Mouse (Mus musculus) midbrain, embryonic 13.5 days (tissue): Measurements from ENCODE around the gene Tpm4. TPM values are rescaled to one million over a fixed set of nuclear protein-coding genes. Genes with fewer than 3 reads are reported as not detected.

ENCODE experiments used
- polyA plus RNA-seq: library from polyadenylated mRNA; unstranded; fragments of >200 nt; fragmentation: Nextera tagmentation; extraction: Ambion mirVana; gene quantifications from 2 replicates; pipeline ENCODE4 v1.2.1, GENCODE M21; 2015

The Tpm4 gene
- polyA plus RNA-seq, 1 experiment from 2014 or later: 239 TPM

Other genes starting within 250 kb of the Tpm4 start
- gene Zfp882, start 226.4 kb upstream of the Tpm4 start, polyA plus RNA-seq: 19.8 and 21.4 TPM in 2 replicates
- gene Zfp617, start 226.3 kb upstream of the Tpm4 start, polyA plus RNA-seq: 39.1 and 42.0 TPM in 2 replicates
- 16.5 and 18.8 TPM in 2 replicates for gene Zfp961, start 183.9 kb upstream of the Tpm4 start, polyA plus RNA-seq
- 0.35 and 0.92 TPM in 2 replicates for gene Cyp4f18, start 125.3 kb upstream of the Tpm4 start, polyA plus RNA-seq
- not detected in 2 replicates for gene Olfr372, start 93.8 kb upstream of the Tpm4 start, polyA plus RNA-seq
- 0.05 TPM in 1 of 2 replicates, not detected in the other for gene Olfr373, start 51.8 kb upstream of the Tpm4 start, polyA plus RNA-seq
- not detected in 2 replicates for gene Olfr374, start 27.9 kb upstream of the Tpm4 start, polyA plus RNA-seq
- gene Rab8a, start 26.2 kb downstream of the Tpm4 start, polyA plus RNA-seq: 104 and 107 TPM in 2 replicates
- 0.13 TPM in 1 of 2 replicates, not detected in the other for gene Hsh2d, start 54.7 kb downstream of the Tpm4 start, polyA plus RNA-seq
- gene Cib3, start 77.9 kb downstream of the Tpm4 start, polyA plus RNA-seq: not detected in 2 replicates
- gene Gm11034, start 78.7 kb downstream of the Tpm4 start, polyA plus RNA-seq: not detected in 2 replicates
- 116 and 121 TPM in 2 replicates for gene Fam32a, start 84.8 kb downstream of the Tpm4 start, polyA plus RNA-seq
- gene Ap1m1, start 105.0 kb downstream of the Tpm4 start, polyA plus RNA-seq: 259 and 266 TPM in 2 replicates
- 19.3 and 19.8 TPM in 2 replicates for gene Gm10282, start 170.3 kb downstream of the Tpm4 start, polyA plus RNA-seq
- gene Klf2, start 184.1 kb downstream of the Tpm4 start, polyA plus RNA-seq: 2.7 and 4.3 TPM in 2 replicates